Mouse (Mus musculus) forebrain, embryonic 11.5 days (tissue): Measurements from ENCODE around the gene Bcl2a1c. TPM values are rescaled to one million over a fixed set of nuclear protein-coding genes. Genes with fewer than 3 reads are reported as not detected.
"Not testable (repeated sequence)": the region's sequence is repeated elsewhere in the genome, so short reads cannot be mapped to it uniquely, and the experiment has no call there.

Experiments
- ATAC-seq: fragments of 200-750 bp; cut with Nextera tagmentation; replicated peaks from 2 replicates; pipeline ENCODE4 v1.8.0; 2017; ENCODE audit warnings: moderate TSS enrichment; ENCODE audit not compliant: low FRiP score
- DNase-seq: peaks from one replicate; pipeline ENCODE4 v3.0.0-alpha.2; 2017; ENCODE audit warnings: low spot score
- H3K27ac ChIP-seq: fragments of 300-500 bp; sonication (generic); 2 replicates; pipeline ENCODE4 v1.5.1; 2014; ENCODE audit warnings: low read depth, low read length
- H3K27me3 ChIP-seq: fragments of 300-500 bp; sonication (generic); 2 replicates; pipeline ENCODE4 v1.6.1; 2014; ENCODE audit warnings: mild to moderate bottlenecking, low read length, mixed read lengths; ENCODE audit not compliant: control insufficient read depth, insufficient read depth
- H3K36me3 ChIP-seq: fragments of 300-500 bp; sonication (generic); 2 replicates; pipeline ENCODE4 v1.6.1; 2014; ENCODE audit warnings: mild to moderate bottlenecking, low read length, moderate library complexity, mixed read lengths; ENCODE audit not compliant: control insufficient read depth, insufficient read depth
- H3K4me1 ChIP-seq: fragments of 300-500 bp; sonication (generic); replicated peaks from 2 replicates; pipeline ENCODE4 v1.6.1; 2014; ENCODE audit warnings: low read length, mixed read lengths; ENCODE audit not compliant: control insufficient read depth, insufficient read depth
- H3K4me2 ChIP-seq: fragments of 300-500 bp; sonication (generic); 2 replicates; pipeline ENCODE4 v1.6.1; 2014; ENCODE audit warnings: low read depth, mild to moderate bottlenecking, low read length, moderate library complexity, mixed read lengths; ENCODE audit not compliant: severe bottlenecking
- H3K4me3 ChIP-seq: fragments of 300-500 bp; sonication (generic); 2 replicates; pipeline ENCODE4 v1.5.1; 2014; ENCODE audit warnings: low read depth, low read length
- H3K9ac ChIP-seq: fragments of 300-500 bp; sonication (generic); 2 replicates; pipeline ENCODE4 v1.6.1; 2014; ENCODE audit warnings: low read length
- H3K9me3 ChIP-seq: fragments of 300-500 bp; sonication (generic); 2 replicates; pipeline ENCODE4 v1.6.1; 2016; ENCODE audit warnings: low read length, mixed read lengths; ENCODE audit not compliant: control insufficient read depth
- WGBS: fragments of 180-500 bp; shearing (Covaris S2); extraction: QIAGEN DNeasy Blood & Tissue Kit; methylation state at CpG from one replicate; pipeline ENCODE4 v1.1.7; 2014; 5-methylcytosine and 5-hydroxymethylcytosine counted together
- polyA plus RNA-seq: library from polyadenylated mRNA; unstranded; fragments of >200 nt; fragmentation: Nextera tagmentation; extraction: Ambion mirVana; gene quantifications from 2 replicates; pipeline ENCODE4 v1.2.1, GENCODE M21; 2014

Gene Bcl2a1c
- polyA plus RNA-seq, 1 experiment from 2014 or later, result not detected

GRCm38 (mm10) chr9:114369389-114369788, 39.5 kb downstream of the Bcl2a1c start:
- 57% methylated on average over 5 of the region's 5 CpGs for WGBS
- not testable (repeated sequence) for H3K9ac ChIP-seq, H3K4me1 ChIP-seq, H3K27me3 ChIP-seq, DNase-seq, H3K9me3 ChIP-seq, H3K27ac ChIP-seq, H3K4me3 ChIP-seq, H3K36me3 ChIP-seq, H3K4me2 ChIP-seq
- peak; percentile 56; the same call in 1 of the 2 replicates for ATAC-seq

- not testable (repeated sequence) for H3K4me2 ChIP-seq, H3K27me3 ChIP-seq, H3K36me3 ChIP-seq, ATAC-seq, H3K4me3 ChIP-seq, H3K9ac ChIP-seq, H3K27ac ChIP-seq, DNase-seq, H3K4me1 ChIP-seq, H3K9me3 ChIP-seq
- WGBS, result 35% methylated on average over 5 of the region's 5 CpGs
Observed at GRCm38 (mm10) chr9:114371717-114372116, 41.8 kb downstream of the Bcl2a1c start.

- 90% methylated on average over 10 of the region's 10 CpGs for WGBS
- H3K9ac ChIP-seq, result no peak overlapping the region
- no peak overlapping the region for H3K27ac ChIP-seq
- no peak overlapping the region for H3K4me2 ChIP-seq
- H3K9me3 ChIP-seq, result no peaks in the 10 kb centered on the region
- H3K27me3 ChIP-seq, result no peaks in the 10 kb centered on the region
- H3K4me1 ChIP-seq, result no peaks in the 10 kb centered on the region
- ATAC-seq (no peak), DNase-seq (no peak)
- H3K4me3 ChIP-seq, result no peak overlapping the region
- no peaks in the 10 kb centered on the region for H3K36me3 ChIP-seq
Observed at GRCm38 (mm10) chr9:114375276-114375962, 45.5 kb downstream of the Bcl2a1c start.

GRCm38 (mm10) chr9:114377168-114377567, 47.2 kb downstream of the Bcl2a1c start:
- no peak overlapping the region for H3K4me3 ChIP-seq
- H3K27me3 ChIP-seq, result no peaks in the 10 kb centered on the region
- no peak for DNase-seq
- 99% methylated on average over 10 of the region's 10 CpGs for WGBS
- no peaks in the 10 kb centered on the region for H3K36me3 ChIP-seq
- H3K27ac ChIP-seq, result no peak overlapping the region
- no peaks in the 10 kb centered on the region for H3K9me3 ChIP-seq
- ATAC-seq, result no peak
- H3K4me1 ChIP-seq, result no peaks in the 10 kb centered on the region
- no peak overlapping the region for H3K4me2 ChIP-seq
- no peak overlapping the region for H3K9ac ChIP-seq

- Histone ChIP-seq H3K9ac (no peak overlapping the region), H3K36me3 (no peaks in the 10 kb centered on the region), H3K27me3 (no peaks in the 10 kb centered on the region), H3K27ac (no peak overlapping the region), H3K9me3 (no peaks in the 10 kb centered on the region), H3K4me2 (no peak overlapping the region), H3K4me1 (no peaks in the 10 kb centered on the region), H3K4me3 (no peak overlapping the region)
- WGBS, result 93% methylated on average over 12 of the region's 12 CpGs
- DNase-seq (no peak), ATAC-seq (0 out of 2 replicates have a peak, but pooled peaks have one; percentile 21)
Observed at GRCm38 (mm10) chr9:114379871-114380270, 49.9 kb downstream of the Bcl2a1c start.

Other genes starting within 250 kb of the Bcl2a1c start
- gene Crtap, start 60.5 kb downstream of the Bcl2a1c start, polyA plus RNA-seq, result 35.6 and 44.4 TPM in 2 replicates
- 20.3 and 21.6 TPM in 2 replicates for gene Glb1, start 70.9 kb downstream of the Bcl2a1c start, polyA plus RNA-seq
- gene Tmppe, start 71.0 kb downstream of the Bcl2a1c start, polyA plus RNA-seq, result 5.3 and 6.4 TPM in 2 replicates
- gene Ccr4, start 174.8 kb downstream of the Bcl2a1c start, polyA plus RNA-seq, result not detected in 2 replicates
- not detected in 2 replicates for gene C130032M10Rik, start 185.6 kb downstream of the Bcl2a1c start, polyA plus RNA-seq
- 1.5 and 1.6 TPM in 2 replicates for gene Trim71, start 234.2 kb downstream of the Bcl2a1c start, polyA plus RNA-seq